Mouse (Mus musculus) hindbrain, embryonic 13.5 days (tissue): ENCODE results near the gene Ubqln4. TPM values are rescaled to one million over a fixed set of nuclear protein-coding genes. Genes with fewer than 3 reads are reported as not detected.
"Not testable (repeated sequence)": the region's sequence is repeated elsewhere in the genome, so short reads cannot be mapped to it uniquely, and the experiment has no call there.

ENCODE experiments used
- ATAC-seq: fragments of 200-750 bp; cut with Nextera tagmentation; 2 replicates; pipeline ENCODE4 v1.8.0; 2017; ENCODE audit warnings: moderate TSS enrichment; ENCODE audit not compliant: low FRiP score
- H3K27ac ChIP-seq: fragments of 300-500 bp; sonication (generic); 2 replicates; pipeline ENCODE4 v1.5.1; 2015; ENCODE audit warnings: inconsistent platforms, mild to moderate bottlenecking, moderate library complexity
- H3K27me3 ChIP-seq: fragments of 300-500 bp; sonication (generic); 2 replicates; pipeline ENCODE4 v1.6.1; 2015; ENCODE audit warnings: mild to moderate bottlenecking, inconsistent platforms
- H3K36me3 ChIP-seq: fragments of 300-500 bp; sonication (generic); 2 replicates; pipeline ENCODE4 v1.6.1; 2015; ENCODE audit warnings: mild to moderate bottlenecking, inconsistent platforms
- H3K4me1 ChIP-seq: fragments of 300-500 bp; sonication (generic); replicated peaks from 2 replicates; pipeline ENCODE4 v1.6.1; 2015; ENCODE audit warnings: inconsistent platforms
- H3K4me2 ChIP-seq: fragments of 300-500 bp; sonication (generic); 2 replicates; pipeline ENCODE4 v1.6.1; 2015; ENCODE audit warnings: inconsistent platforms, mild to moderate bottlenecking, moderate library complexity
- H3K4me3 ChIP-seq: fragments of 300-500 bp; sonication (generic); 2 replicates; pipeline ENCODE4 v1.5.1; 2015; ENCODE audit warnings: mild to moderate bottlenecking, inconsistent platforms
- H3K9ac ChIP-seq: fragments of 300-500 bp; sonication (generic); 2 replicates; pipeline ENCODE4 v1.6.1; 2015; ENCODE audit warnings: mild to moderate bottlenecking, inconsistent platforms
- H3K9me3 ChIP-seq: fragments of 300-500 bp; sonication (generic); 2 replicates; pipeline ENCODE4 v1.6.1; 2016; ENCODE audit warnings: inconsistent platforms
- WGBS: fragments of 180-500 bp; shearing (Covaris S2); methylation state at CpG from one replicate; pipeline ENCODE4 v1.1.7; 2015; 5-methylcytosine and 5-hydroxymethylcytosine counted together
- polyA plus RNA-seq: library from polyadenylated mRNA; unstranded; fragments of >200 nt; fragmentation: Nextera tagmentation; extraction: Ambion mirVana; gene quantifications from 2 replicates; pipeline ENCODE4 v1.2.1, GENCODE M21; 2015

The Ubqln4 gene
- polyA plus RNA-seq, 1 experiment from 2014 or later: 38.3 TPM

- no peaks in the 10 kb centered on the region for H3K9me3 ChIP-seq
- H3K36me3 ChIP-seq: no peaks in the 10 kb centered on the region
- H3K27me3 ChIP-seq: no peaks in the 10 kb centered on the region
- ATAC-seq: no peak
- H3K4me2 ChIP-seq: no peak overlapping the region
- WGBS: 31% methylated on average over 6 of the region's 6 CpGs
- H3K27ac ChIP-seq: no peak overlapping the region
- H3K9ac ChIP-seq: no peak overlapping the region
- H3K4me3 ChIP-seq: no peak overlapping the region
- H3K4me1 ChIP-seq: peaks cover 13% of the 10 kb centered on the region
These were observed 50.2 kb downstream of the Ubqln4 start for GRCm38 (mm10) chr3:88603714-88604161.

GRCm38 (mm10) chr3:88604863-88605262, 51.3 kb downstream of the Ubqln4 start:
- WGBS: 90% methylated on average over 7 of the region's 7 CpGs
- no peak for ATAC-seq
- H3K4me1 ChIP-seq: peaks cover 13% of the 10 kb centered on the region

GRCm38 (mm10) chr3:88605666-88606065, 52.1 kb downstream of the Ubqln4 start, which contains the start of gene Arhgef2:
Arhgef2 (plus strand) TSS chr3:88605966.
- not testable (repeated sequence) for ATAC-seq
- 95% methylated on average over 2 of the region's 2 CpGs for WGBS

More at GRCm38 (mm10) chr3:88604863-88605262, 51.3 kb downstream of the Ubqln4 start:
- Histone ChIP-seq H3K27ac (no peak overlapping the region), H3K4me2 (no peak overlapping the region), H3K36me3 (no peaks in the 10 kb centered on the region), H3K9ac (no peak overlapping the region), H3K9me3 (no peaks in the 10 kb centered on the region), H3K4me3 (no peak overlapping the region), H3K27me3 (no peaks in the 10 kb centered on the region)

GRCm38 (mm10) chr3:88607065-88607757, 53.7 kb downstream of the Ubqln4 start:
- Histone ChIP-seq H3K27me3 (no peaks in the 10 kb centered on the region), H3K27ac (no peak overlapping the region), H3K9me3 (no peaks in the 10 kb centered on the region), H3K4me3 (peak overlapping the region; percentile 27), H3K9ac (peak overlapping the region; percentile 70), H3K4me2 (peak overlapping the region; percentile 56), H3K4me1 (peaks cover 13% of the 10 kb centered on the region), H3K36me3 (no peaks in the 10 kb centered on the region)
- WGBS: under 1% methylated on average over 20 of the region's 20 CpGs
- peak; percentile 90 for ATAC-seq

More at GRCm38 (mm10) chr3:88605666-88606065, 52.1 kb downstream of the Ubqln4 start, which contains the start of gene Arhgef2:
- H3K4me3 ChIP-seq, H3K4me2 ChIP-seq, H3K9ac ChIP-seq, H3K27me3 ChIP-seq, H3K36me3 ChIP-seq, H3K9me3 ChIP-seq, H3K27ac ChIP-seq: not testable (repeated sequence)
- H3K4me1 ChIP-seq: peaks cover 13% of the 10 kb centered on the region

- WGBS: 26% methylated on average over 10 of the region's 10 CpGs
- no peak overlapping the region for H3K27ac ChIP-seq
- ATAC-seq: peak; percentile 47
- peak overlapping the region; percentile 6; the same call in 1 of the 2 replicates for H3K9ac ChIP-seq
- H3K4me3 ChIP-seq: peak overlapping the region; percentile 27
- H3K36me3 ChIP-seq: no peaks in the 10 kb centered on the region
- H3K9me3 ChIP-seq: no peaks in the 10 kb centered on the region
- peak overlapping the region; percentile 56 for H3K4me2 ChIP-seq
- H3K27me3 ChIP-seq: no peaks in the 10 kb centered on the region
- H3K4me1 ChIP-seq: peaks cover 13% of the 10 kb centered on the region
These were observed 54.2 kb downstream of the Ubqln4 start for GRCm38 (mm10) chr3:88607758-88608138.

- WGBS: 83% methylated on average over 4 of the region's 4 CpGs
- ATAC-seq: no peak
- no peak overlapping the region for H3K4me3 ChIP-seq
- H3K4me2 ChIP-seq: no peak overlapping the region
- H3K36me3 ChIP-seq: no peaks in the 10 kb centered on the region
- H3K9ac ChIP-seq: no peak overlapping the region
- no peaks in the 10 kb centered on the region for H3K27me3 ChIP-seq
- H3K4me1 ChIP-seq: peaks cover 13% of the 10 kb centered on the region
- H3K9me3 ChIP-seq: no peaks in the 10 kb centered on the region
- no peak overlapping the region for H3K27ac ChIP-seq
These were observed 55.5 kb downstream of the Ubqln4 start for GRCm38 (mm10) chr3:88609066-88609465.

GRCm38 (mm10) chr3:88614418-88614817, 60.9 kb downstream of the Ubqln4 start:
- 80% methylated on average over 8 of the region's 8 CpGs for WGBS

GRCm38 (mm10) chr3:88615117-88615516, 61.6 kb downstream of the Ubqln4 start:
- no peak for ATAC-seq

More at GRCm38 (mm10) chr3:88614418-88614817, 60.9 kb downstream of the Ubqln4 start:
- ATAC-seq: no peak
- H3K9me3 ChIP-seq: no peaks in the 10 kb centered on the region
- H3K4me3 ChIP-seq: no peak overlapping the region
- H3K36me3 ChIP-seq: no peaks in the 10 kb centered on the region
- no peak overlapping the region for H3K4me2 ChIP-seq
- peaks cover 16% of the 10 kb centered on the region for H3K4me1 ChIP-seq
- no peak overlapping the region for H3K27ac ChIP-seq
- no peak overlapping the region for H3K9ac ChIP-seq
- no peaks in the 10 kb centered on the region for H3K27me3 ChIP-seq

GRCm38 (mm10) chr3:88615902-88616391, 62.4 kb downstream of the Ubqln4 start:
- H3K36me3 ChIP-seq: no peaks in the 10 kb centered on the region
- H3K27me3 ChIP-seq: no peaks in the 10 kb centered on the region
- 0 out of 2 replicates have a peak overlapping the region, but pooled peaks have one; percentile 2 for H3K4me2 ChIP-seq
- ATAC-seq: no peak
- H3K9ac ChIP-seq: peak overlapping the region; percentile 35; the same call in 1 of the 2 replicates
- no peaks in the 10 kb centered on the region for H3K9me3 ChIP-seq
- no peak overlapping the region for H3K4me3 ChIP-seq
- WGBS: 47% methylated on average over 9 of the region's 9 CpGs
- H3K4me1 ChIP-seq: peaks cover 28% of the 10 kb centered on the region
- H3K27ac ChIP-seq: 0 out of 2 replicates have a peak overlapping the region, but pooled peaks have one; percentile 23

More at GRCm38 (mm10) chr3:88615117-88615516, 61.6 kb downstream of the Ubqln4 start:
- H3K9ac ChIP-seq: no peak overlapping the region
- H3K36me3 ChIP-seq: no peaks in the 10 kb centered on the region
- H3K4me1 ChIP-seq: peaks cover 21% of the 10 kb centered on the region
- H3K27me3 ChIP-seq: no peaks in the 10 kb centered on the region
- 69% methylated on average over 5 of the region's 5 CpGs for WGBS
- H3K27ac ChIP-seq: no peak overlapping the region
- no peak overlapping the region for H3K4me2 ChIP-seq
- H3K9me3 ChIP-seq: no peaks in the 10 kb centered on the region
- H3K4me3 ChIP-seq: no peak overlapping the region

GRCm38 (mm10) chr3:88616951-88617500, 63.5 kb downstream of the Ubqln4 start:
- H3K4me1 ChIP-seq: peaks cover 28% of the 10 kb centered on the region
- 0 out of 2 replicates have a peak overlapping the region, but pooled peaks have one; percentile 2 for H3K4me2 ChIP-seq
- no peaks in the 10 kb centered on the region for H3K9me3 ChIP-seq
- H3K4me3 ChIP-seq: no peak overlapping the region
- WGBS: 80% methylated on average over 3 of the region's 3 CpGs
- H3K36me3 ChIP-seq: no peaks in the 10 kb centered on the region
- H3K27ac ChIP-seq: no peak overlapping the region
- no peak for ATAC-seq
- H3K9ac ChIP-seq: 0 out of 2 replicates have a peak overlapping the region, but pooled peaks have one; percentile 35
- no peaks in the 10 kb centered on the region for H3K27me3 ChIP-seq

- H3K4me2 ChIP-seq: no peak overlapping the region
- WGBS: 78% methylated on average over 8 of the region's 8 CpGs
- no peak overlapping the region for H3K27ac ChIP-seq
- H3K27me3 ChIP-seq: no peaks in the 10 kb centered on the region
- H3K9me3 ChIP-seq: no peaks in the 10 kb centered on the region
- H3K36me3 ChIP-seq: no peaks in the 10 kb centered on the region
- H3K4me3 ChIP-seq: no peak overlapping the region
- H3K4me1 ChIP-seq: peaks cover 28% of the 10 kb centered on the region
- no peak overlapping the region for H3K9ac ChIP-seq
- no peak for ATAC-seq
These were observed 64.7 kb downstream of the Ubqln4 start for GRCm38 (mm10) chr3:88618074-88618871.
